22 mouse cellular contexts compared by ENCODE assay signal in the genomic region with DNA sequence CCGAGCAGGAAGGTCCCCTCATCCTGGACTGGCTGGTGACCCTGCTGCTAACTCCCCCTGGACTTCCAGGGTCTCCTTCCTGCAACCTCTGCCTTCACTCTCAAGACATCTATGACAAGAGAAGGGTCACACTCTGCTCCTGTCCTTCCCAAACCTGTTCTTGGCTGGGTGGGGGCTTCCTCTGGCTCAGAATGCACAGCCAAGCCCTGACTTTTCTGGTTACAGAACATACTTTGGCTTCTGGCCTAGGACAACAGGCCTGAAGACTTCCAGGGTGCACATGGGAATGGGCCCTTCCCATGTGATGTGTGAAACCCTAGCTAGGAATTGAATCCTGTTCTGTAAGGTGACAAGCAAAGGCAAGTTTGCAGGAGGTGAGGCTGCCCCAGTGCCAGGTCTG. TPM values are rescaled to one million over a fixed set of nuclear protein-coding genes. Genes with fewer than 3 reads are reported as not detected.
DNase-seq lines count a peak whose midpoint lies in the region; ATAC-seq and TF ChIP-seq lines count a peak whose summit lies in the region.
"Had no signal": no experiment of that assay in that cellular context is flagged by ENCODE, and none has a peak within 500 bp of the region (broad histone marks: within the 10 kb centered on the region; RNA-seq: fewer than 3 reads in every experiment).

No protein-coding gene starts in this region.

- peak; percentile 49 for DNase-seq in gastrocnemius, adult 2 months
- DNase-seq in gastrocnemius, postnatal 4 days (ENCODE audit: low spot score in 2 of 2), result no peak
- peak; percentile 79 for DNase-seq in kidney, adult 2 months
- no peak for DNase-seq in thymus, adult 2 months
- no peak for DNase-seq in thymus, postnatal 25 days
- no peak for DNase-seq in cerebellum, postnatal 4 days (ENCODE audit: low spot score in 2 of 2)
- DNase-seq: cerebellum, adult 18-20 months; cerebellum, postnatal 36 days; left cerebral cortex, postnatal 4 days; retina, postnatal 1 day; thymus, adult 18-20 months had no signal

- no peaks in the 10 kb centered on the region for H3K27me3 ChIP-seq in kidney, adult 2 months (replicated peaks; ENCODE audit: control insufficient read depth, insufficient read depth, low read length)
- H3K27me3 ChIP-seq in kidney, embryonic 14.5 days (ENCODE audit: control insufficient read depth, insufficient read depth, low read length), result no peaks in the 10 kb centered on the region
- H3K27me3 ChIP-seq in thymus, adult 2 months (ENCODE audit: control insufficient read depth, insufficient read depth, low read length), result no peaks in the 10 kb centered on the region
- H3K27me3 ChIP-seq: forebrain, embryonic 15.5 days; heart, embryonic 13.5 days; liver, embryonic 12.5 days; lung, embryonic 15.5 days had no signal

- no peak overlapping the region for H3K4me2 ChIP-seq in kidney, embryonic 14.5 days (replicated peaks; ENCODE audit: low read depth, low read length)
- H3K4me2 ChIP-seq: forebrain, embryonic 15.5 days; heart, embryonic 13.5 days; liver, embryonic 12.5 days; lung, embryonic 15.5 days had no signal

- peaks cover 3% of the 10 kb centered on the region; the same call in 1 of the 2 replicates for H3K9me3 ChIP-seq in kidney, embryonic 14.5 days (ENCODE audit: control insufficient read depth, low read length)
- H3K9me3 ChIP-seq: forebrain, embryonic 15.5 days; liver, embryonic 12.5 days; lung, embryonic 15.5 days had no signal

- no peaks in the 10 kb centered on the region; the same call in 1 of the 2 replicates for H3K4me1 ChIP-seq in kidney, adult 2 months (ENCODE audit: control insufficient read depth, insufficient read depth, low read length)
- 0 out of 2 replicates have a peak, but pooled peaks cover 5% of the 10 kb centered on the region for H3K4me1 ChIP-seq in kidney, embryonic 14.5 days (ENCODE audit: control insufficient read depth, insufficient read depth, low read length)
- H3K4me1 ChIP-seq in thymus, adult 2 months (replicated peaks; ENCODE audit: control insufficient read depth, insufficient read depth, low read length), result peaks cover 64% of the 10 kb centered on the region
- H3K4me1 ChIP-seq: forebrain, embryonic 15.5 days had no signal

- no peak overlapping the region for H3K9ac ChIP-seq in kidney, embryonic 14.5 days (ENCODE audit: low read depth, low read length)
- H3K9ac ChIP-seq: forebrain, embryonic 15.5 days; heart, embryonic 13.5 days; liver, embryonic 12.5 days; lung, embryonic 15.5 days had no signal

- 89% methylated on average over 1 of the region's 1 CpGs for WGBS in kidney, adult 2 months
- 59% methylated on average over 1 of the region's 1 CpGs for WGBS in kidney, embryonic 14.5 days
- 97% methylated on average over 1 of the region's 1 CpGs for WGBS in thymus, adult 2 months

- H3K36me3 ChIP-seq in kidney, adult 2 months (ENCODE audit: control insufficient read depth, insufficient read depth, low read length), result no peaks in the 10 kb centered on the region
- H3K36me3 ChIP-seq in kidney, embryonic 14.5 days (ENCODE audit: control insufficient read depth, insufficient read depth, low read length), result no peaks in the 10 kb centered on the region
- no peaks in the 10 kb centered on the region for H3K36me3 ChIP-seq in thymus, adult 2 months (ENCODE audit: control insufficient read depth, insufficient read depth, low read length)
- H3K36me3 ChIP-seq: forebrain, embryonic 15.5 days; heart, embryonic 13.5 days; liver, embryonic 12.5 days; lung, embryonic 15.5 days had no signal

- no peak for TF ChIP-seq CTCF in gastrocnemius, adult 2 months (IDR thresholded peaks at IDR 0.05)
- TF ChIP-seq CTCF in kidney, adult 2 months (conservative IDR thresholded peaks at IDR 0.05; ENCODE audit: insufficient read depth, insufficient read length, low read depth, low read length), result no peak
- no peak for TF ChIP-seq CTCF in thymus, adult 2 months (IDR thresholded peaks at IDR 0.05; ENCODE audit: borderline replicate concordance, control insufficient read depth, extremely low read depth, insufficient read depth, low read length, poor library complexity)

- intact Hi-C loops in gastrocnemius, adult 2 months (cut with DNase I), result loop anchor here (5.0 kb wide), 1 partner anchor 97 kb away; no protein-coding TSS in a partner anchor

- no peak overlapping the region for H3K4me3 ChIP-seq in gastrocnemius, adult 2 months
- no peak overlapping the region for H3K4me3 ChIP-seq in kidney, adult 2 months (ENCODE audit: insufficient read depth, low read depth, low read length)
- no peak overlapping the region for H3K4me3 ChIP-seq in kidney, embryonic 14.5 days (ENCODE audit: low read length)
- H3K4me3 ChIP-seq in thymus, adult 2 months (ENCODE audit: control insufficient read depth, insufficient read depth, low read length), result no peak overlapping the region
- H3K4me3 ChIP-seq: forebrain, embryonic 15.5 days; heart, embryonic 13.5 days; liver, embryonic 12.5 days; lung, embryonic 15.5 days had no signal

- ATAC-seq in kidney, embryonic 14.5 days (ENCODE audit: low FRiP score, low TSS enrichment), result no peak
- ATAC-seq: forebrain, embryonic 15.5 days; inflammation-experienced regulatory T-cells, adult 6 months; liver, embryonic 12.5 days; midbrain, embryonic 16.5 days had no signal

- TF ChIP-seq POLR2A in kidney, adult 2 months (IDR thresholded peaks at IDR 0.05; ENCODE audit: low read depth, low read length), result no peak
- TF ChIP-seq POLR2A in thymus, adult 2 months (IDR thresholded peaks at IDR 0.05; ENCODE audit: control insufficient read depth, extremely low read depth, insufficient read depth, low read length, poor library complexity), result no peak

- peak overlapping the region; percentile 82 for H3K27ac ChIP-seq in gastrocnemius, adult 2 months
- 0 out of 2 replicates have a peak overlapping the region, but pooled peaks have one; percentile 54 for H3K27ac ChIP-seq in kidney, adult 2 months (ENCODE audit: insufficient read depth, low read depth, low read length)
- H3K27ac ChIP-seq in kidney, embryonic 14.5 days (ENCODE audit: low read depth, low read length), result no peak overlapping the region
- peak overlapping the region; percentile 64 for H3K27ac ChIP-seq in thymus, adult 2 months (ENCODE audit: control insufficient read depth, insufficient read depth, low read length)
- H3K27ac ChIP-seq: forebrain, embryonic 15.5 days; heart, embryonic 13.5 days; liver, embryonic 12.5 days; lung, embryonic 15.5 days had no signal

RNA-seq across cellular contexts. Expression of gene Rgcc, which starts 22.0 kb away (rescaled TPM):
- 10 to 100 TPM; 46.9 to 78.3 TPM for total RNA-seq in gastrocnemius, adult 2 months (2021)
- 10 to 100 TPM; 31.7 to 34.9 TPM for total RNA-seq in gastrocnemius, postnatal 4 days (2021)
- polyA plus RNA-seq in kidney, adult 2 months (2012; rRNA removed), result 91.9 and 108 TPM in 2 replicates
- polyA plus RNA-seq in kidney, embryonic 14.5 days (2014; fragmentation: Nextera tagmentation; extraction: Ambion mirVana), result 22.7 and 26.0 TPM in 2 replicates
- polyA plus RNA-seq in thymus, adult 2 months (2012; rRNA removed), result 880 and 889 TPM in 2 replicates

RNA-seq across cellular contexts. Expression of gene Zfp957, which starts 32.3 kb away (rescaled TPM):
- not detected for total RNA-seq in gastrocnemius, adult 2 months (2021)
- not detected for total RNA-seq in gastrocnemius, postnatal 4 days (2021)
- polyA plus RNA-seq in kidney, adult 2 months (2012; rRNA removed), result not detected in 2 replicates
- polyA plus RNA-seq in kidney, embryonic 14.5 days (2014; fragmentation: Nextera tagmentation; extraction: Ambion mirVana), result not detected in 2 replicates
- not detected in 2 replicates for polyA plus RNA-seq in thymus, adult 2 months (2012; rRNA removed)
- total RNA-seq: layer of hippocampus, adult 18-20 months; left cerebral cortex, postnatal 4 days; megakaryocyte-erythroid progenitor cell, adult 5-6 weeks had no signal
- polyA plus RNA-seq: embryonic facial prominence, embryonic 11.5 days; forebrain, embryonic 15.5 days; heart, embryonic 13.5 days; hindbrain, embryonic 11.5 days; liver, embryonic 12.5 days; lung, embryonic 15.5 days; midbrain, embryonic 16.5 days had no signal

Comparison
In these comparisons a context has a peak if more than half of its experiments do, and no peak if none do; other contexts are left out.
1. DNase-seq: peak in gastrocnemius, adult 2 months (single experiment) and kidney, adult 2 months (single experiment); none in gastrocnemius, postnatal 4 days (0 of 2), thymus, adult 2 months (single experiment), thymus, postnatal 25 days (single experiment) and cerebellum, postnatal 4 days (0 of 2).